Mouse (Mus musculus) neutrophil, adult 5-6 weeks (primary cell): ENCODE data around the gene Tsc22d1. TPM values are rescaled to one million over a fixed set of nuclear protein-coding genes. Genes with fewer than 3 reads are reported as not detected.

Experiments used
- ATAC-seq: fragments of 151-379, 151-347 bp; 2 replicates; pipeline ENCODE4 v1.8.0; 2017; ENCODE audit warnings: mild to moderate bottlenecking, moderate TSS enrichment; ENCODE audit not compliant: insufficient number of reproducible peaks, poor library complexity, low FRiP score, severe bottlenecking; ENCODE audit errors: extremely low read depth
- total RNA-seq: library from RNA; stranded (forward); fragments of 200-1000 nt; gene quantifications from 2 replicates; pipeline ENCODE4 v1.2.3, GENCODE M21; 2017

The Tsc22d1 gene
- total RNA-seq, 1 experiment from 2014 or later: 121 TPM

DNA sequence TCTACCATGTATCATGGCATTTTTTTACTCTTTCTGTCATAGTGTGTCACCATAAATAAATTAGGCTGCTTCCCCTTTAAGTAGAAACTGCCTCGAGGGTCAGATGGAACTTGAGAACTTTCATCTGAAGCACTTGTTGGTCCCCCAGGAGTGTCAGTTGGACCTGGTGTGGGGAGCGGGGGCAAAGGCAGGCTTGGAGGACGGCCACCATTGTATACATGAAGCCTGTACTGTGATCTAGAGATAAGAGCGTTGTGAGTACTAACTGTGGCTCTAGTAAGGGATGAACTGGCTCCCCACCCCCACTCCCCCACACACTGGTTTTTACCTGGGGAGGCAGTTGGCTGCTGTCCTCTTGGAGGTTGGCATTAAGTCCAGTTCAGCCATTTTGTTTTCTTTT is 62.0 kb downstream of the Tsc22d1 start:
- no peak for ATAC-seq

DNA sequence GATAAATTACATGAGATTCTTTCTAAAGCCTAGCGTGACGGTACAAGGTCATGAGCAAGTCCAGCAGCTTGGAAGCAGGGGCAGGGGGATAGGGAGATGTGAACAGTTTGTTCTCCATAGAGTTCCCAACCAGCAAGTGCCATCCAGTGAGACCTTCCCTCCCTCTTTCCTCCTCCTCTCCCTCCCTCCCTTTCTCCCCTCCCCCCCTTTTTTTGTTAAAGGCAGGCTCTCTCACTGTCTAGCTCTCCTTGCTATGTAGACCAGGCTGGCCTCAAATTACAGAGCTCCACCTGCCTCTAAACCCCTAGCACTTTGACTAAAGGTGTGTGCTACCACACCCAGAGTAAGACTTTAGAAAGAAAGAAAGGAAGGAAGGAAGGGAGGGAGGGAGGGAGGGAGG is 63.3 kb downstream of the Tsc22d1 start:
- no peak for ATAC-seq

DNA sequence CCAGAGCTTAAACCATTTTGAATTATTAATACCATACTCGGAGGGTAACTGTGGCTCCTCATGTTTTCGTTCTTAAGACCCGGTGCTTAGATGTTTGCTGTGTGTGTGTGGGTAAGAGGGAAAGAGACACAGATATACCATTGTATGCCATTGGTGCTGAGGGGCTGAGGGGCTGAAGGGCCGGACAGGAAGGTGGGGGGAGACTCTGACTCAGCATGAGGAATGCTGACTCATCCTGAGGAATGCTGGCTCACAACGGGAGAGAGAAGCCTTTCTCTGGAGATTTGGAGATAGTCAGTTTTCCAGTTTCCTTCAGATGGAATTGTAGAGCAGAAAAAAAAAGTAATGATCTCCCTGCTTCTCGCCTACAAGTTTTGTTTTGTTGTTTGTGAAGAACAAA is 63.9 kb downstream of the Tsc22d1 start:
- no peak for ATAC-seq

DNA sequence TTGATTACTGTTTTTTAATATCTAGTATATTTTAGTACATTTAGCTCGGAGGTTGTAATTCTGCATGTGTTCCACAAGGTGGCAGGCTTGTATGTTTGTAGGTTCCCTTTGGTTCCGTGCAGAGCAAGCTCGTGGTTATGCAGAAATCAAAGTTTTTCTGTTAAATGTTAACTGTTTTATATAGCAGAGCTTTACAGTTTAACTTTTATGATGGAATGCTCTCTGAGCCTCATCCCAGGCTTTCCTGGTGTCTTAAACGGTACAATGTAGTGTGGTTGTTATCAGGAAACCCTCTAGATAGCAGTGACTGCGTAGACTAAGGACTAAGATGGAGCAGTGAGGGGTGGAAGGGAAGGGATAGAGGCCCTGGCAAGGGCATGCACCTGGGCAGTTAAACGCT is 65.1 kb downstream of the Tsc22d1 start:
- 0 out of 2 replicates have a peak, but pooled peaks have one; percentile 36 for ATAC-seq

DNA sequence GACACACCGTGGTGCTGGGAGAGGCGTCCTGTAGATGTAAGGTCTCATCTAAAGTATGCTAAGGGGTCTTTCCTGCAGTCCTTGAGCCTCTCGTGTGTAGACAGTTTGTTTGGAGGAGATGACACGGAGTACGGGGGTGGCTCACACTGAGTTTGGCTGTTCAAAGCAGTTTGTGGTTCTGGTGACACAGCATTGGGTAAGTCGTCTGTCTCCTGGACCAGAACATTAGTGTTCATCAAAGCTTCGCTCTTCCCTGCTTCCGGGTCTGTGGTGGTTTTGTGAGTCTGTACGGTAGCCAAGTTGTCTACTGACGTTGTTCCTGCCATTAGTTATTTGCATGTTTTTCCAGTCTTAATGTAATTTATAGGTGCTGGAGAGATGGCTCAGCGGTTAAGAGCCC is 65.7 kb downstream of the Tsc22d1 start:
- no peak for ATAC-seq

DNA sequence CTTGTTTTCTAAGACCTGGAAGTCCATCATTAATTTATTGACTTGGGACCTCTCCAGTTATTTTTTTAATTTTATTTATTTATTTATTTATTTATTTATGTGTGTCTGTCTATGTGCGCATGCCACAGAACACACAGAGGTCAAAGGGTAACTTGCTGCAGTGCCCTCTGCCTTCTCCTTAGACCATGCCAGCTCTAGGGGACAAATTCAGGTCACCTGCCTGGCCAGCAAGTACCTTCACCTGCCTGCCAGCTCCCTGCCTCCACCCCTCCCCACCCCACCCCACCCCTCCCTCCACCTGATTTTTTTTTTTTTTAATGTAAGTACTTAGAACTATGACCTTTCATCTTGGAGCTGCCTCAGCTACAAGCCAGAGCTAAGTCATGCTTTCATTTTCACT is 68.9 kb downstream of the Tsc22d1 start:
- no peak for ATAC-seq

DNA sequence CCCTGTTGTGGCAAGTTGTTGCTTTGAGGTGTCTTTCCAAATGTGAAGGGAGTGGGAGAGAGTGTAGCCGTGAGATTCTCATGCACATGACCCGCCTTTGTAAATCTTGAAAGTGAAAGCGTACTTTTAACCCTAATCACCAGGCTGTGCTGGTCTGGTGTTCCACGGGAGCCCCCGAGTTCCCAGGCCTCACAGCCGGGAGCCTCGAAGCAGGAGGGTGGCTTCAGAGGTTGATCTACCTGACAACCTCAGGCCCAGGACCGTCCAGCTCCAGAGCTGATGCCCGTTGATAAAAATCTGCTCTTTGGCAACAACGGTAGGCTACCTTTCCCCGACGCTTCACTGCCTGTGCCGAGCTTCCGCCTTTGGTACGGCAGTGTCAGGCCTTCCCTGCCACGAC is 72.8 kb downstream of the Tsc22d1 start:
- ATAC-seq: no peak

DNA sequence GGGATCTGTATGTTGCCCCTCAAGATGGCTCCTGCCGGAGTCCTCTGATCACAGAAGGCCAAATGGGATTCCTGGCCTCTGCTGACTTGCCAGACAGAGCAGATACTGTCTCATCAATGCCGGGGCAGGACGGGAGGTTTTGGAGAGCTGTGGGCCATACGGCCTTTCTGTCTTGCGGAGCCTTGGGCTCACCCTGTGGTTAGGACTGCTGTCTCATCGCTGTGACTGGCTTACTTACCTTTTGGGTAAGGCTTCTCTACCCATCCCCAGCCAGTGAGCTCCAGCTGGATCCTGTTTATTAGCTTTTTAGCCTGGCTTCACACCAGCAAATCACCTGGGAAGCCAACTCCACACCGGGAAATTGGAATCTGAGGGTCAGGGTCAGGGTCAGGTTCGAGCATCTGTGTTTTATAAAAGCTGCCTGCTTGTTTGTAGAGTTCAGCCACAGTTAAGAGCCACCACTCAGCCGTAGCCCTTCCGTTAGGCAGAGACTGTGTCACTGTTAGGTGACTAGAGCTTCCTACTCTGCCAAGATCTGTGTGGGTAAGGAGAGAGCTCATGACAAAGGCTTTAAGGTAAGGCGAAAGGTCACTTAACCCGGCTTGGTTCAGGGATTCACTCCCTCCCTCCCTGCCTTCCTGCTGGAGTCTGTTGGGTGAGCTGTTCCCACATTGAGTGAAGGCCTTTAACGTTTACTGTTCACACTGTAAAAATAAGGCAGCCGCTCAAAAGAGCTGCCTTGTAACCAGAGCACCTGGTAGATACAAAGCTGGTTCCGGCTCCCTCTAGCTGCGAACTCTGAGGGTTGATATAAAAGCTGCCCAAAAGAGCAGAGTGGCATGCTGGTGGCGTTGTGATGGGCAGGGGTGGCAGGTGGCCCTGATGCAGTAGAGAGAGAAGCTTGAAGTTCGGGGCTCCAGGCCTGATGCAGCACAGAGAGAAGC is 73.6 kb downstream of the Tsc22d1 start:
- no peak for ATAC-seq

DNA sequence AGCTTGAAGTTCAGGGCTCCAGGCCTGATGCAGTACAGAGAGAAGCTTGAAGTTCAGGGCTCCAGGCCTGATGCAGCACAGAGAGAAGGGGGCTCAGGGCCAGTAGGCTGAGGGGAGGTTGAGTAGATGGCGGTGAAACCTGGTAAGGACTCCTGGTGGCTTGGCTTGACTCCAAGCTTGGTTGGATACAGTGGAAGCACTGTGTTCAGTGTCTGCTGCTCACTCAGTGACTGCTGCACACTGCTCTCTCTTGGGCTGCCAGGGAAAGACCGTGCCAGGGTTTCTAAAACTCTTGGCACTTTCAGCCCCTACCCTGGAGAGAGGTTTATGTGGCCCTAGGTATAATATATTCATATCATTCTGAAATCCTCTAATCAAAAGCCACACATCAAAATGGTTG is 74.4 kb downstream of the Tsc22d1 start:
- ATAC-seq: no peak

DNA sequence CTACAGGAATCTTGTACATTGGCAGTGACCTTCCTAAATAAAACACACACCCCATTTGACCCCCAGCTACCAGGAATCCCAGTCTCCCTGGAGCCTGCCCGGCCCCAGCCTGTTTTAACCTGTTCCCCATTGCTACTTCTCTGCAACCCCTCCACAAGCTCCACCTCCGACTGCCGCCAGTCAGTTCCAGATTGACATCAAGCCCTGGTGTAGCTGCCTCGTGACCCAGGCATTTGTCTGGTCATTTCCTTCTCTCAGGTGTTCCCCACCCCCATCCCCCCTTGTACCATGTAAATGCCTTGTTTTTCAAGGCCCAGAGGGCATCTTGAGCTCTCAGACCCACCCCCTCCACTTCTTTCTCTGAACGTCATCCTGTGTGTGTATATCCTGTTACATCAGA is 80.3 kb downstream of the Tsc22d1 start:
- no peak for ATAC-seq

DNA sequence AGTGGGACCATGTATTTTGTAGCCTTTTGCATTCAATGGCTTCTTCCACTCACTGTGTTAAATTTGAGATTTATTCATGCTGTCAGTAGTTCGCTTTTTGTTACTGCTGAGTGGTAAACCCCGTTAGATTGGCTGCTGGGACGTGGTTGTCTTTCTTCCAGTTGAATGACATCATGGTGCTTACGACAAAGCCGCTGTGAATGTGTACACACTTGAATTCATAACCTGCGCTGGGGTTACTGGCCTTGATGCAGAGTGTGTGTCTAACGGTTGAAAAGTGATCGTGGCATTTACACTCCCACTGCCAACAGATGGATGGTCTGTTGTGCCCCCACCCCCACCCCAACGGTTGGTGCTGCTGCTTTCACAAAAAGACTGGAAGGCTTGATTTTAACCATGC is 82.4 kb downstream of the Tsc22d1 start:
- ATAC-seq: no peak

DNA sequence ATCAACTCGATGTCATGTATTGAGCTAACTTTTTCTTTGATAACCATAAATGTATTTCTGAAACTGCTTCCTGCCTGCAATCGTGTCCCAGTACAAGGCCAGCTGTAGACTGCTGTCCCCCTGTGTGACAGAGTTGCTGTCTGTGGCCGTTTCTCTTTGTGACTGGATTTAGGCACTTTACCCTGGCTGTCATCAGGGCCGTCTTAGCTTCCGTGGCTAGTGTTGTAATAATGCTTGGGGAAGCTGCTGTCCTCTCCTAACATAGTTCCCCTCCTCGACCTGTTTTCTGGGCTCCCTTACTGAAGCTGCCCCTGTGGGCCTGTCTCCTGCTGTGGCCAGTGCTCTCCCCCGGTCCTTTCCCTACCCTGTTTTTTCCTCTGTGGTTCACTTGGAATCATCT is 83.4 kb downstream of the Tsc22d1 start:
- ATAC-seq: no peak

DNA sequence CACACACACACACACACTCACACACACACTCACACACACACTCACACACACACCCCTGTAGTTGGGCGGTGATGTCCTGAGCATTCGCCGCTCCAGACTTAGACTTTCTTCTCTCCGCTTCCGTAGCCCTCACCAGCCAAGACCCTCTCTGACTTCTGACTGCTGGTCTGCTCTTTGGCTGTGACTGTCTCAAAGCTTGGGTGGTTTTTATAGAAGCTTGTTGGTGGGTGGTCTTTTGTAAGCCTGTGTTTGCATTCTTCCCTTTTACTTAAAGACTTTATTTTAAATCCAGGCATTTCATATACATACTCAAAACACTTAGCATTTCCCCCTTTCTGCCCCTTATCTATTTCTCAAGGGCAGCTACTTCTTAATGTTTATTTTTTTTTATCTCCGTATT is 84.7 kb downstream of the Tsc22d1 start:
- no peak for ATAC-seq

DNA sequence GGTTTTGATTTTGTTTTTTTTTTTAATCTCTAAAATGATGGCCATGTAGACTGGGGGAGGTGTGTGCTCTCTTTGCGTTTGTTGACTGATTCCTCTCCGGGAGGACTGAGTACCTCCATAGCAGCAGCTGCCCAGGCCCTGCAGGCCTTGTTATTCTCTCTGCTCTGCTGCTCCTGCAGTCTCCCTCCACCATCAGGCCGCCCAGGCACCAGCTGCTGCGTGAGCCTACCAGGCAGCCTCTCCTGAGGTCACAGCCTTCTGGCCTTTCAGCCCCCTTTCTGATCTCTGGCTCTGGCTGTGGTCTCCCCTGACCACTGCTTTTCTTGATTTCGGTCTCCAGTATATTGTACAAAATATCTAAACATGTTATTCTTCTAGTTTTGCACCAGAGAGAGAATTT is 85.3 kb downstream of the Tsc22d1 start:
- no peak for ATAC-seq

DNA sequence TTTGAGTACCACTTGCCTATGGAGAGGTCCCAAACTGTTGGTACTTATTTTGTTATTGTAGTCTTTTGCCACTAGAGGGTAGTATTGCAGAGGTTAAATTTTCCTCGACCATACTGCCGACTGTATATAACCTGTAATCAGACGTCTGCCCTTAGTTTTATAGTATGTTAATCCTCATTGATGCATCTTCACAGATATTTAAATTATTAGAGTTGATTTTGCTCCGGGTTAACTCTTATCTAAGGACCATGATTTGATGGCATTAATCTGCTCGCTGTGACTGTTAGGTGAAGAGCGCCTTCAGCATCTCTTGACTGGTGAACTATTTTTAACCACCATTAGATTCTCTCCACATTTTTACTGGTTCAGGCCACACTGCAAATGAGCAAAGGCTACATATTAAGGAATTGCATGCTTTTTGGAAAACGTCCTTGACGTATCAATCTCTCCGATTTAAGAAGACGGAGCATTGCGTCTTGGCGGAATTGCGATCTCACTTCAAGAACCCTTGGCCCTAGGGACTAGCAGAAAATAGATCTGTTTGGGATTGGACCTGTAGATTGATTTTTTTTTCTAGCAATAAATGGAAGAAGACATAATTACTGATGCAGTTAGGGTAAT is 88.6 kb downstream of the Tsc22d1 start:
- peak; percentile 48; the same call in 1 of the 2 replicates for ATAC-seq

DNA sequence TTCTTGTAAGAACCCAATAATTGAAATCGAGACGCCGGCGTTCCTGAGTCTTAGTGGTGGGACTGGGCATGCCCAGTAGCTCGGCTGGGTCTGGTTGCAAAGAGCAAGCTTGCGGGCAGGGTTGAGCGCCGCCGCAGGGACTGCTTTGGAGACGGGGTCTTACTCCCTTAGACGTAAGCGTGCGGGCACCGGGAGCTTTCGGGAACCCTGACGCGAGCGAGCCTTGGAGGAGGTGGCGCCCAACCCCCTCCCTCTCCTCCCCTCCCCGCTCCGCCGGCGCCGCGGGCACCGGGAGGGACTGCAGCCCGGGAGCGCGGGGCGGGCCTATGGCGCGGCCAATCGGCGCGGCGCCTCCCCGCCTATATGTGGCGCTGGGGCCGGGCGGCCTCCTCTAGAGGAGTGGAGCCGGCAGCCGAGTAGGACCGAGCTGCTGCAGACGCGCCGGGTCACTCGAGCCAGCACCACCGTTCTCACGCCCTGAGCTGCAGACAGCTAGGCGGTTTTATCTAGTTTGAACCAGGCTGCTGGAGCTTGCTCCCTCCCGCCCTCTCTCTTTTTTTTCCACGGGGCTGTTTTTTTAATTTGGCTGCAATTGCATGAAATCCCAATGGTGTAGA is 89.5 kb downstream of the Tsc22d1 start:
- peak; percentile 65 for ATAC-seq

DNA sequence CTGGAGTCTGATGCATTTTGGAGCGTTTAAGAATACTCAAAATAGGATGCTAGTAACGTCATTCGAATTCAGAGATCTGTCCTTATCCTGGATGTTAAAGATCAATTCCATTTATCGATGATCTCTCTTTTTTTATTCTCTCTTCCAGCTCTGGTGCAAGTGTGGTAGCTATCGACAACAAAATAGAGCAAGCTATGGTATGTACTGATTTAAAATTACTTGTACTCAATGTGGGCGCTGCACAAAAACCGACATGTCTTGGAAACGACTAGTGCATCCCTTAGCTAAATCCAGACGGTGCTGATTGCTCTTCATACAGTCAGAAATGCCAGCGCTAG is 90.3 kb downstream of the Tsc22d1 start:
- ATAC-seq: no peak

DNA sequence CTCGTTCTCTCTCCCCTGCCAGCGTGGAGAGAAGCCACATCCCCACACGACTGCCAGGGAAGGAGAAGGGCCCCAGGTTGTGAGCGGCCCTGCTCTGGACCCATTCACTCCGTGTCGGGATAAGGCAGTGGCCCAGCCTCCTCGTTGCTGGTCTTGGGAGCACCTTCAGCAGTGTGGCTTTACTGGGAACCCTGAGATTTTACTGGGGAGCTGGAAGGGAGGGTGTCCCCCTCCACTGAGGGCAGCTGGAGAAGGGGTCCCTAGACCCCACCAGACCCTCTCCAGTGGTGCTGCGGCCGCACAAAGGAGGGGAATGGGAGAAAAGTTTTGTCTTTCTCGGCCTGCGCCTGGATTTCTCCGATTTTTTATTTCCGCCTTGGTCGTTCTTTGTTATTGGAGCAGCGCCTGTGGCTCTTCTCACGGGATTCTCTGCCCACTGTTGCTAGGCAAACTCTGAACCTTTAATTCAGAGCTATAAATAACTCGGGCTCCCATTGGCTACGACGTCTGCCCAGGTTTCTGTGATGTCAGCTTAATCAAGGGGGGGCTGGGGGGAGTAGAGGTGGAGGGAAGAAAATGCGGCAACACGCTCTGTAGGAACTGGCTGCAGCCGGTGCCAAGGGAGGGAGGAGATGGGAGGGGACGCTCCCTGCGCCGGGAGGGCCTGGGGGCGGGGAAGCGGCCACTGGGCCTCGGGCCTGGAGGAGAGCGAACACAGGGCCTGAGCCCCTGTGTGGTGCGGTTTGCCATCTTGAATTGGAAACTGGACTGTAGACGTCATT is 90.9 kb downstream of the Tsc22d1 start:
- peak; percentile 31; the same call in 1 of the 2 replicates for ATAC-seq

DNA sequence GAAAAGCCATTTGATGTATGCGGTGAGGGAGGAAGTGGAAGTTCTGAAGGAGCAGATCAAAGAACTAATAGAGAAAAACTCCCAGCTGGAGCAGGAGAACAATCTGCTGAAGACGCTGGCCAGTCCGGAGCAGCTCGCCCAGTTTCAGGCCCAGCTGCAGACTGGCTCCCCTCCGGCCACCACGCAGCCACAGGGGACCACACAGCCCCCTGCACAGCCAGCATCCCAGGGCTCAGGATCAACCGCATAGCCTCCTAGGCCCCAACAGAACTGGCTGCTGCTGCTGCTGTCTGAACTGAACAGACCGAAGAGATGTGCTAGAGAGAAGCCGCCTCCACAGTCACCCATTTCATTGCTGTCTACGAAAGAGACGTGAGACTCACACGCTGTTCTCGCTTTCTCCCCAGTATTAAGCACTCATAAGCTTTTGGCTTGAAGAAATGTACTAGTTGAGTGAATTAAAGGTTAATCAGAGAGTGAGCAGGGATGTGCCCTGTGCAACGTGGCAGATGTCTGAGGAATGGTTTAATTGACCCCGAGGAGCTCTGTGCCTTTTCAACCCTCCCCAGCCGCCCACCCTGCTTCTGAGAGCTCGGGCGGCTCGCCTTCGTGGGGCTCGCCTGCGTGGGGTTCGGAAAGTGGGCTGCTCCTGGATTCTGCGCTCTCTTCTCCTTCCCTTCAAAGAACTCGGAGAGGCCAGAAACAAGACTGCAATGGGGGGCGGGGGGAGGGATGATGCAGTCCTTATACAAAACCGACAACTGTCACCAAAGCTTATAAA is 91.9 kb downstream of the Tsc22d1 start:
- no peak for ATAC-seq
